Mouse (Mus musculus) forebrain, embryonic 15.5 days (tissue): ENCODE data around the gene Ppp2r5c. TPM values are rescaled to one million over a fixed set of nuclear protein-coding genes. Genes with fewer than 3 reads are reported as not detected.

ENCODE experiments used
- ATAC-seq: fragments of 200-750 bp; cut with Nextera tagmentation; replicated peaks from 2 replicates; pipeline ENCODE4 v1.8.0; 2017; ENCODE audit warnings: mild to moderate bottlenecking, moderate TSS enrichment, moderate library complexity
- H3K27ac ChIP-seq: fragments of 300-500 bp; sonication (generic); replicated peaks from 2 replicates; pipeline ENCODE4 v1.5.1; 2015; ENCODE audit warnings: mild to moderate bottlenecking, inconsistent platforms
- H3K27me3 ChIP-seq: fragments of 300-500 bp; sonication (generic); 2 replicates; pipeline ENCODE4 v1.6.1; 2015; ENCODE audit warnings: inconsistent platforms
- H3K36me3 ChIP-seq: fragments of 300-500 bp; sonication (generic); 2 replicates; pipeline ENCODE4 v1.6.1; 2015; ENCODE audit warnings: mild to moderate bottlenecking, inconsistent platforms
- H3K4me1 ChIP-seq: fragments of 300-500 bp; sonication (generic); 2 replicates; pipeline ENCODE4 v1.6.1; 2015; ENCODE audit warnings: inconsistent platforms
- H3K4me2 ChIP-seq: fragments of 300-500 bp; sonication (generic); replicated peaks from 2 replicates; pipeline ENCODE4 v1.6.1; 2015; ENCODE audit warnings: mild to moderate bottlenecking, inconsistent platforms
- H3K4me3 ChIP-seq: fragments of 300-500 bp; sonication (generic); 2 replicates; pipeline ENCODE4 v1.5.1; 2015; ENCODE audit warnings: mild to moderate bottlenecking, inconsistent platforms
- H3K9ac ChIP-seq: fragments of 300-500 bp; sonication (generic); replicated peaks from 2 replicates; pipeline ENCODE4 v1.6.1; 2015; ENCODE audit warnings: mild to moderate bottlenecking, inconsistent platforms
- H3K9me3 ChIP-seq: fragments of 300-500 bp; sonication (generic); 2 replicates; pipeline ENCODE4 v1.6.1; 2016; ENCODE audit warnings: inconsistent platforms
- WGBS: fragments of 180-500 bp; shearing (Covaris S2); methylation state at CpG from one replicate; pipeline ENCODE4 v1.1.7; 2015; ENCODE audit warnings: mixed read lengths; 5-methylcytosine and 5-hydroxymethylcytosine counted together
- polyA plus RNA-seq: library from polyadenylated mRNA; unstranded; fragments of >200 nt; fragmentation: Nextera tagmentation; extraction: Ambion mirVana; gene quantifications from 2 replicates; pipeline ENCODE4 v1.2.1, GENCODE M21; 2015

Gene Ppp2r5c
- polyA plus RNA-seq, 1 experiment from 2014 or later = 137 TPM

DNA sequence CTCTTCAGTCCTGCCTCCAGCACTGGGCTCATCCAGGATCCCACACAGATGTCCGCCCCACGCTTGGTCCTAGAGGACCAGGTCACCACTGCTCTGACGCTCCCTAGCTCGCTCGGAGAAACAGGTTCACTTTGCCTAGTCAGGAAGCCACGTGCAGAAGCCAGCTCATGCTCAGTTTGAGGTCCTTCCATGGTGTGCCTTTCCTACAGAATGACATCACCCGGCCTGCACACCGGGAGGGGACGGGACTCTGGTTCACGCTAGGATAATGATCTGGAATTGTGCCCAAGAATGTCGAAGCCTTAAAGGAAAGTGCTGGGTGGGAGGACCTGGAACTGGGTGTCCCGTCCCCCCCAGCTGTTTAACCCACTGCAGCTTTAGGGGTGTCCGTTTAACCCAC, 105.2 kb downstream of the Ppp2r5c start:
- WGBS = 69% methylated on average over 13 of the region's 13 CpGs
- Histone ChIP-seq H3K9ac (no peak overlapping the region), H3K36me3 (peaks cover 61% of the 10 kb centered on the region), H3K4me1 (no peaks in the 10 kb centered on the region), H3K4me3 (no peak overlapping the region), H3K9me3 (no peaks in the 10 kb centered on the region), H3K4me2 (no peak overlapping the region), H3K27me3 (no peaks in the 10 kb centered on the region), H3K27ac (no peak overlapping the region)
- ATAC-seq = no peak

DNA sequence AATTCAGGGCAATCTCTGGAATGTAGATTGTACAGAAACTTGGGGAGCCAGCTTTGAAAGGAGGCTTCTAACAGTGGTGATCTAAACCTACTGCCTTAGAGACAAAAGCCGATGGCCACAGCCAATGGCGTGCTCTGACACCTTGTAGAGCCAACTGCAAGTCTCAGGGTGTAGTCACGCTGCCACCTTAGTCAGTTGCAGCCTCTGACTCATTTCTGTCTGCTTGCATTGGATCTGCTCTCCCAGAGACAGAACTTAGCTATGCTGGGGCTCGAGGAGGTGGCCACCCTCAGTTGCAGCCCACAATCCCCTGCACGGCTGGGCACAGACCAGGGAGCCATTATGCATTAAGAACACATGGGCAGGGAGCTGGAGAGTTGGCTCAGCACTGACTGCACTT, 106.4 kb downstream of the Ppp2r5c start:
- Histone ChIP-seq H3K9ac (no peak overlapping the region), H3K9me3 (no peaks in the 10 kb centered on the region), H3K4me3 (no peak overlapping the region), H3K36me3 (peaks cover 61% of the 10 kb centered on the region), H3K4me2 (no peak overlapping the region), H3K27me3 (no peaks in the 10 kb centered on the region), H3K27ac (no peak overlapping the region), H3K4me1 (no peaks in the 10 kb centered on the region)
- WGBS = 90% methylated on average over 5 of the region's 5 CpGs
- ATAC-seq = no peak

DNA sequence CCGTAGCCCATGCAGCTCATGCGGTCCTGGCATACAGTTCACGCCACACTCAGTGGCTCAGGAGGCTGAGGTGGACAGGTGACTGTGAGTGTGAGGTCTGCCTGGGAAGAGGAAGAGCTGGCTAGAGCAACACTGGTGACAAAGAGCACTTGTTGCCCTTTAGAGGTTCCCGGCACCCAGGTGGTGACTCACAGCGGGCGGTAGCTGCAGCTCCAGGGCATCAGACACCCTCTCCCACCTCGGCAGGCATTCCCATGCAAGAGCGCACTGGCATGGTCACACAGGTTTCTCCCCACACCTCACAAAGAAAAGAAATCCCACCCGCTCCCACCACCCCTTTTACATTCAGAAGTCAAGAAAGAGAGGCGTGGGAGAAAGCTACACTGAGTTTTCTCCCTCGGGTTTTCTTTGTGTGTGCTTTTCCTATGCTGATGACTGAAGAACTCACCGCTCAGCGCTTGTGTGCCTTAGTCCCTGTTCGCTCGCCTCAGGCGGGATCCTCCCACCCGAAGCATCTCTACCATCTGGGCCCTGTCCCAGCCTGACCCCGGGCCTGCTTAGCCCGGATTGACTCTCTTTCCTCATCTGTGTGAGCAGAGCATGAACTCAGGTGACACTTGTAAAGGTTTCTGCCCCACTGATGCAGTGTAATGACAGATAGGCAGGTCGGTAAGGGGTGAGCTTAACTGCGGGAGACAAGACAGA, 108.8 kb downstream of the Ppp2r5c start:
- Histone ChIP-seq H3K27ac (no peak overlapping the region), H3K4me2 (no peak overlapping the region), H3K4me3 (no peak overlapping the region), H3K9ac (no peak overlapping the region), H3K9me3 (no peaks in the 10 kb centered on the region), H3K36me3 (peaks cover 57% of the 10 kb centered on the region), H3K4me1 (no peaks in the 10 kb centered on the region), H3K27me3 (no peaks in the 10 kb centered on the region)
- WGBS = 92% methylated on average over 21 of the region's 21 CpGs
- ATAC-seq = no peak

DNA sequence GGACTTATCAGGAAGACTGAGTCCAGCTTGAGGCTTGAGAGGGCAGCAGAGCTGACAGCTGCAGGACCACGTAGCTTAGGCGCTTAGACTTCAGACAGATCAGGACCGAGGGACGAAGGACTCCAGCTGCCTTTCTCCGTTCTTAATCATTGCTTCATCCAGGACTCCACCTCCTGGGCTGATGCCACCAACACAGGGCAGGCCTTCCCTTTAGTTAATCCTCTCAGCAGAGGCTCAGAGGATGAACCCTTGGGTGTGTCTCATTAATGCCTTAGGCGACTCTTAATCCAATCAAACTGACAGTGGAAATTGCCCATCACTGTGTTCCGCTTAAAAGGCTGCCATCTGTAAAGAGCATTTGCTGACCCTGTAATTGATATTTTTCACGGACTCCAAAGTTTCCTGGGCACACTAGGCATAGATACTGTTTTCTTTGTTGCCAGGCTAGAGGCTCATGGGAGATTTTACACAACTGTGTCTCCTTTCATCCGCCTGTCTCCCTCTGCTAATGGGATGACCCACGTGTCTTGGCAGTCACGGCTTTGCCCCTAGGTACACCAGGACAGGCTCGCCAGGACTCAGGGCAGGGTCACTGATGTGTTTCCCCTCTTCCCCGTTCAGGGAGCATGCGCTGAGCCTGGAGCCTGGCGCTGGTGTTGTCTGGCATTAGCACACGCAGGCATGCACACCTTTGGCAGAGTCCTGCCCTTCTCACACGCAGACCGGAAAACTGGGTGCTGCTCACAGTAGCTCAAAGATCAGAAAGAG, 110.1 kb downstream of the Ppp2r5c start:
- ATAC-seq = no peak

DNA sequence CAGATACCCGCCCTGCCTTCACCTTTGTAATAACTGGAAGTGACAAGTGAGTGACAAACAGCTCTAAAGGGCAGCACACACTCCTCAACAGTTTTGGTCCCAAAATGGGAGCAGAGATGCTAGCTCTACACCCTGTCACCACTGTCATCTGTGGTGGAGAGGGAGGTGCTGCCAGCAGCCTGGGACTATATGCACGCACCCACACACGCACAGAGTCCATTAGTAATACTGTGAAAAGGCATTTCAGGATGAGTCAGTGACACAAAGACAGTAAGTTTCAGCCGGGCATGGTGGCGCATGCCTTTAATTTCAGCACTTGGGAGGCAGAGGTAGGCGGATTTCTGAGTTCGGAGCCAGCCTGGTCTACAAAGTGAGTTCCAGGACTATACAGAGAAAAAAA, 111.3 kb downstream of the Ppp2r5c start:
- H3K27me3 ChIP-seq = no peaks in the 10 kb centered on the region
- no peaks in the 10 kb centered on the region for H3K9me3 ChIP-seq
- no peak overlapping the region for H3K4me2 ChIP-seq
- ATAC-seq = no peak
- H3K9ac ChIP-seq = no peak overlapping the region
- H3K4me1 ChIP-seq = no peaks in the 10 kb centered on the region
- H3K36me3 ChIP-seq = peaks cover 61% of the 10 kb centered on the region
- WGBS = 95% methylated on average over 7 of the region's 7 CpGs
- no peak overlapping the region for H3K27ac ChIP-seq
- no peak overlapping the region for H3K4me3 ChIP-seq

More for the DNA sequence above, 110.1 kb downstream of the Ppp2r5c start:
- H3K27me3 ChIP-seq = no peaks in the 10 kb centered on the region
- peaks cover 61% of the 10 kb centered on the region for H3K36me3 ChIP-seq
- no peak overlapping the region for H3K9ac ChIP-seq
- no peaks in the 10 kb centered on the region for H3K9me3 ChIP-seq
- H3K4me1 ChIP-seq = no peaks in the 10 kb centered on the region
- 67% methylated on average over 18 of the region's 18 CpGs for WGBS
- no peak overlapping the region for H3K4me3 ChIP-seq
- H3K27ac ChIP-seq = no peak overlapping the region
- H3K4me2 ChIP-seq = no peak overlapping the region

DNA sequence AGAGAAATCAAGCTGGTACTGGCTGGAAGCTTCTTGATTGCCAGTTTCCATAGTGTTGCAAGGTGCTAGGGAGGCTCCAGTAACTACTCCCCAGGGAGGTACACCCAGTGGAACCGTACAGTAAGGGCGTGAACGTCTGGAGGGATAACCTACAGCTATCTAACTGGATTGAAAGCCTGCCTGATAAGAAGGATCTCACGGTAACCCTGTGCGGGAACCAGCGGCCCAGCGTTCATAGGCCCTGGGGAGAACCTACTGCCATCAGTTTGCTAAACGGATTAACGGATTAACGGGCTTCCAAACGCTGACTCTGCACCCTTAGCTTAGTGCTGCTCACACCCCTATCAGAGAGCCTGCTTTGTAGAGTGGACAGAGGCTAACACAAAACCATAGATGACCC, 116.5 kb downstream of the Ppp2r5c start:
- Histone ChIP-seq H3K9ac (no peak overlapping the region), H3K4me1 (no peaks in the 10 kb centered on the region), H3K36me3 (peaks cover 45% of the 10 kb centered on the region), H3K9me3 (no peaks in the 10 kb centered on the region), H3K27me3 (no peaks in the 10 kb centered on the region), H3K4me2 (no peak overlapping the region), H3K27ac (no peak overlapping the region), H3K4me3 (no peak overlapping the region)
- no peak for ATAC-seq
- WGBS = 73% methylated on average over 11 of the region's 11 CpGs

DNA sequence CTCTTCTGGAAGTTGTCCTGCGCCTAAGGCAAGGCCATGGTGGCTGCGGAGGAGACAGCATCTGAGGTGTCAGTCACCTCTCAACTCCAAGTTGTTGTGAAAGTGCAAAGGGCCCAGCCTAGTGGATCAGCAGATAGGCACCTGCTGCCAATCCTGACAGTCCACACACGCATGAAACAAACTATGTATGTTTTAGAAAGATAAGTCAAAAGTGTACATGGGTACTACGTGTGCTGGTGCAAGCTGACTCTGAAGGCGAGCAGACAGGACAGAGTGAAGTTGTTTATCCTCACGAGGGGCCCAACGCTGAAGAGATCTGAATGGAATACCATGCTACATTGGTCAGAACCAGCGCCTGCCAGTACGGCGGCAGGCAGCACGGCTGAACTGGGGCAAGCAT, 117.9 kb downstream of the Ppp2r5c start:
- Histone ChIP-seq H3K4me1 (no peaks in the 10 kb centered on the region), H3K27ac (no peak overlapping the region), H3K27me3 (no peaks in the 10 kb centered on the region), H3K4me3 (no peak overlapping the region), H3K4me2 (no peak overlapping the region), H3K9ac (no peak overlapping the region), H3K36me3 (peaks cover 54% of the 10 kb centered on the region), H3K9me3 (no peaks in the 10 kb centered on the region)
- no peak for ATAC-seq
- WGBS = 95% methylated on average over 11 of the region's 11 CpGs

DNA sequence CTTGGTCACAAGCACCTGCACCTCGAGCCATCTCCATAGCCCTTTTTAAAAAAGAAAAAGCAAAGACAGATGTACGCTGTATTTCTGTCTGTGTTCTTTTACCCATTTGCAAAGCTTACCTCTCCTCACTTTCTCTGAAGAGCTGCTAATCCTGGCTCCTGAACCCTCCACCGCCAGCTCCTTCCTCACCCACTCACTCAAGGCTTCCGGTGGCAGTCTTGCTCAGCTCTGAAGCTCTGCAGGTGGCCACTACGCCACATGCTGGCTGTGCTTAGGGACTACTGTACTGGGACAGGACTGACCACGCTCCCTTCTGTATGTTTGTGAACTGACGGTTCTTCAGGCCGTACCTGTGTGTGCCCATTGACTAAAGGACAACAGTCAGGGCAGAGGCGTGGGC, 119.4 kb downstream of the Ppp2r5c start:
- Histone ChIP-seq H3K9me3 (no peaks in the 10 kb centered on the region), H3K27ac (no peak overlapping the region), H3K4me3 (no peak overlapping the region), H3K4me1 (no peaks in the 10 kb centered on the region), H3K9ac (no peak overlapping the region), H3K4me2 (no peak overlapping the region), H3K27me3 (no peaks in the 10 kb centered on the region), H3K36me3 (peaks cover 62% of the 10 kb centered on the region)
- WGBS = 94% methylated on average over 9 of the region's 9 CpGs
- ATAC-seq = no peak

DNA sequence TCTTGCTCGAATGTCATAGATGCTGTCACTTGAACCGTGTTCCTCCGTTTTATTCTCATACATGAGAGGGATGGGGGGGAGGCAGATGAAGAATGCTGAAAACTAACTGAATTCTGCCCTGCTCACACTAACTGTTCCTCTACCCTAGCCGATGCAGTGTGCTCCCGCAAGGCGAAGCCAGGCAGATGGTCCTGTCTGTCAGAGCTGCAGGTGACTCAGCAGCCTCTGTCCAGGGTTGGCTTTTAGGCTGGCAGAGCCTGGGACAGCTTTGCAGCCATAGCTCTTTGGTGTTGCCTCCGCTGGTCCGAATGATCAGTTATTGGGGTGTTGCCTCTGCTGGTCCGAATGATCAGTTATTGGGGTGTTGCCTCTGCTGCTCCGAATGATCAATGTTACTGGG, 124.1 kb downstream of the Ppp2r5c start:
- peaks cover 44% of the 10 kb centered on the region for H3K36me3 ChIP-seq

DNA sequence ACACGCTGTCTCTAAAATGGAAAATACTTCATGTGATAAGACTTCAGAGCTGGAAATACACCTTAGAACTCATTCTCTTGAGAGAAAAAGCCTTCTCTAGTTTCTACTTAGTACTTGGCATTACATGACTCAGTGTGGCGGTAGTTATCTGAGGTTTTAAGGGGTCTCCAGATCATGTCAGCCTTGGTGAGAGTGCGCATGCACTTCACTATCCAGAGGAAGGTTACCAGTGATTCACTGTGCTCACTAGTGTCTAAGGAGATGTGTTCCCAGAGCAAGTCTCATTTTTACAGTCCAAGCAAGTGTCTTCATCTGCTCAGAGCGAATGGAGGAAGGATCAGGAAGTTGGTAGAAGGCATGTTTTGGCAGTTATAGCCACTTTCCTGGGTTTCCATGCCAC, 125.4 kb downstream of the Ppp2r5c start:
- H3K27ac ChIP-seq = no peak overlapping the region
- no peak overlapping the region for H3K9ac ChIP-seq
- no peaks in the 10 kb centered on the region for H3K4me1 ChIP-seq
- H3K4me3 ChIP-seq = no peak overlapping the region
- no peak overlapping the region for H3K4me2 ChIP-seq
- no peaks in the 10 kb centered on the region for H3K27me3 ChIP-seq
- peaks cover 37% of the 10 kb centered on the region for H3K36me3 ChIP-seq
- ATAC-seq = no peak
- no peaks in the 10 kb centered on the region for H3K9me3 ChIP-seq
- WGBS = 97% methylated on average over 4 of the region's 4 CpGs

More for the DNA sequence above, 124.1 kb downstream of the Ppp2r5c start:
- no peak for ATAC-seq
- no peak overlapping the region for H3K27ac ChIP-seq
- no peak overlapping the region for H3K4me3 ChIP-seq
- no peak overlapping the region for H3K9ac ChIP-seq
- H3K4me2 ChIP-seq = no peak overlapping the region
- no peaks in the 10 kb centered on the region for H3K27me3 ChIP-seq
- H3K4me1 ChIP-seq = no peaks in the 10 kb centered on the region
- WGBS = 94% methylated on average over 10 of the region's 10 CpGs
- no peaks in the 10 kb centered on the region for H3K9me3 ChIP-seq

DNA sequence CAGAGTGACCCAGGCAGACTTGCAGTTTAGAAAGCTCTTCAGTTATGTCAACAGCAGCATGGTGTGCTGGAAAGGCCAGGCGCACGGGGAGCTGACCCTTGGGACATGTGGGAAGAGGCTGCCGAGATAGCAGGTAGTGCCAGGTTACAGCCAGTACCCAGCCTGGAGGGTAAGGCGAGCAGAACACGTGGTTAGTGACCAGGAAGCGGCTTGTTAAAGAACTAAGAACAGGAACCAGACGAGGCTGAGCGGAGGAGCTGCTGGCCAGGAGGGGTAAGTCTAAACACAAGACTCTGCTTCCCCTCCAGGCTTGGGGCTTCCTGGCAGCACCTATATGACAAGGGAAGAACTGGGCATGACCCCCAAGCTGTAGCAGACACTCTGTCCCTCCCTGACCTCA, 126.7 kb downstream of the Ppp2r5c start:
- no peaks in the 10 kb centered on the region for H3K9me3 ChIP-seq
- no peaks in the 10 kb centered on the region for H3K27me3 ChIP-seq
- WGBS = 89% methylated on average over 8 of the region's 8 CpGs

DNA sequence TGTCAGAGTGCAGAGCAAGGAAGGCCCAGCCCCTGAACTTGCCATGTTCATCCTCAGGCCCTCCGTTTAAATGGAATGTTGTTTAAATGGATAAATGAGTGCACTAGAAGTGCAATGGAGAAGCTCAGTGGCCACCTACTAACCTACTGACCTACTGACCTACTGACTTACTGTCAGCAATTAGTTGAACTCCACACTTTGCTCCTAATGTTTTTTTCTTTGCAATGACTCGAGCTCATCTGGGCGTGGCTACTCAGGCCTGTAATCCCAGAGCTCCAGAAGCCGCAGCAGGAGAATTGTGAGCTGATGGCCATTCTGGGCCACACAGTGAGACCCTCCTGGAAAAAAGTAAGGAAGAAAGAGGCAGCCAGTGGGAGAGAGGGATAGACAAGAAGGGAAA, 129.0 kb downstream of the Ppp2r5c start:
- Histone ChIP-seq H3K36me3 (peaks cover 4% of the 10 kb centered on the region; the same call in 1 of the 2 replicates), H3K4me2 (no peak overlapping the region), H3K27me3 (no peaks in the 10 kb centered on the region), H3K9ac (no peak overlapping the region), H3K4me3 (no peak overlapping the region), H3K9me3 (no peaks in the 10 kb centered on the region), H3K4me1 (no peaks in the 10 kb centered on the region), H3K27ac (no peak overlapping the region)
- WGBS = 85% methylated on average over 4 of the region's 4 CpGs
- ATAC-seq = no peak

More for the DNA sequence above, 126.7 kb downstream of the Ppp2r5c start:
- H3K4me2 ChIP-seq = no peak overlapping the region
- H3K36me3 ChIP-seq = peaks cover 25% of the 10 kb centered on the region
- no peak for ATAC-seq
- H3K4me3 ChIP-seq = no peak overlapping the region
- no peaks in the 10 kb centered on the region for H3K4me1 ChIP-seq
- no peak overlapping the region for H3K27ac ChIP-seq
- no peak overlapping the region for H3K9ac ChIP-seq
